Mouse (Mus musculus): ENCODE measurements at regions not wholly inside any gene's neighbourhood (a gene's known extent, or its start where the extent isn't known, plus 50 kb on each side); places are given as distances from the start of the nearest gene placed in this dataset.

GRCm38 (mm10) chr7:145102692-145103091, 105.2 kb downstream of the 1810010D01Rik start:
- no peak for DNase-seq

DNA sequence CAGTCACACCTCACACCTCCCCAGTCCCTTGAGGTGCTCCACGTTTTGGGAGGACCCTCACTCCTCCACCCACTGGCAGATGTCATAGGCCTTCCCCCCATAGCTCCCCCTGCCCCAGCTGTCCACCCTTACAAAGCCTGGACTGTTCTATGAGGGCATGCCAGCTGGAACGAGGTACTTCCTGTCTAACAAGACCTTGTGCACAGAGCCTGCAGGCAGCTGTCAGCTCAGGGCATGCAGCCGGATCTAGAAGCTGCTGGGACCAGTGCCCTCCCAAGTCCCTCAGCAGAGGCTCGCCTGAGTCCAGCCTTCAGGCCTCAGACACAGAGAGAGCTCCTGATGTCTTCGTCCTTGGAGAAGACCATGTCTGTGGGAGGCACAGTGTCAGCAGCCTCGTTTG, 105.7 kb downstream of the 1810010D01Rik start:
- DNase-seq: peak; percentile 62 to 65

DNA sequence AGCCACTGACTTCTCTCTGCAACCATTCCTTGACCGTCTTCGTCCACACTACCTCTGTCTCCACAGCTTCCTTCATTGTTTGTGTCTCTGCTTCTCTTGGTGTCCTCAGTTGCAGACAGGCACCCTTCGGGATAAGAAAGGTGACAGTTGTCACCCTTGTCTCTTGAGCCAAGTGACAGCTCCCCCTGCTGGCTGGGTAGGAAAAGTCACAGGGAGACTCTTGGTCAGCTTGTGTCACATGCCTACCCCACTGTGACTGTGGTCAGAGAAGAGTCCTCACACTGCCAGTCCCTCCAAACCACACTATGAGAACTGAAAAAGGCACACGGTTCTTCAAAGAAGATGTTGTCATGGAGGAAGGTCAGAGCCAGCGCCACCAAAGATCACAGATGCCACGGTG, 109.6 kb downstream of the 1810010D01Rik start:
- peak; percentile 44 to 66 for DNase-seq

GRCm38 (mm10) chr7:145094134-145094526, 113.8 kb downstream of the 1810010D01Rik start:
- DNase-seq: no peak

DNA sequence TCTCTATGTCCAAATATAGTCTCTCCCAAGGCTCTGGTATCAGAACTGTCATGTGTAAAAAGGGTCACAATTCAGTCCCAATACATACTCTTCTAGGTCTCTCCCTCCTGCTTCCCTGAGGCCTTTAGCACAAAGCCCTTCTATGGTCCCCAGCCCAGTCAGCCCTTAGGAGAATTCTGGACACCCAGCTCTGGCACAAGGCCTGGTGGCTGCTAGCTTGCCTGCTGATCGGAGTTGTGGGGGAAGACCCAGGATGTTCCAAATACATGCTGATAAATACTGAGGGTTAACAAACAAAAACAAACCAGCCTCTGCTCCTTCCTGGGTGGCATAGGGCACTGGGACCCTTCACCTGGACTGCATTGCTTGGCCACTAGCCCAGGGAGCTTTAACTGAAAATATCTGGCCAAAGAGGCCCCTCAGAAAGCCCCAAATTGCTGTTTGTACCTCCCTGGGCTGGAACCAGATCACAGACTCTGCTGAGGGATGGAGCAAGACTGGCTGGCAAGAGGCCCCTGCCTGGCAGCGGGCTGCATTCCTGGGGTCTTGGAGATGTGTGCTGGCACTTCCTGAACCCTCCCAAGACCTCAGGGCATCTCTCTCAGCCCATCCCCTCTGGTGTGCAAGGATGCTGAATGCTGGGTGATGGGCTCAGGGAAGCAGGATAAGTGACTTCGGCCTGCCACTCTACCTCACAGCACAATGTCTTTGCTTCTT, 114.3 kb downstream of the 1810010D01Rik start:
- no peak for DNase-seq

- no peak for DNase-seq
Observed at GRCm38 (mm10) chr7:145092392-145093176, 115.3 kb downstream of the 1810010D01Rik start.

GRCm38 (mm10) chr7:145090849-145091248, 117.1 kb downstream of the 1810010D01Rik start:
- DNase-seq: no peak

GRCm38 (mm10) chr7:145089315-145089721, 118.6 kb downstream of the 1810010D01Rik start:
- no peak for DNase-seq

DNA sequence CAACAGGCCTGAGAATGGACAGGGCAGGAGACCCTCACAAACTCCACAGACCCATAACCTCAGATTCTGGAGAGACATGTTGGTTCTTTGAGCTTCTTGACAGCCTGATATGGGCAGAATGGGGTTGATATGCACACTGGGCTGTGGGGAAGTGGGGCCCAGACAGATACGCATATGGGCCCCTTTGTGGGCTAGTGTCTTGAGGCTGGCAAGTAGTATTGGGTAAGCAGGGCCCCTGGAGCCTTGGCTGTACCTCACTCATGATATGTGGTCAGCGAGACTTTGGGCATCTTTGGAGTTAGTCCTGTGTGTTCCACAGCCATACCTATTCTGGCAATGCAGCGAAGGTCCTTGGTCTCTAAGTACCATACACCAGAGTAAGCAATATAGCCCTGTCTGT, 119.3 kb downstream of the 1810010D01Rik start:
- DNase-seq: no peak

DNA sequence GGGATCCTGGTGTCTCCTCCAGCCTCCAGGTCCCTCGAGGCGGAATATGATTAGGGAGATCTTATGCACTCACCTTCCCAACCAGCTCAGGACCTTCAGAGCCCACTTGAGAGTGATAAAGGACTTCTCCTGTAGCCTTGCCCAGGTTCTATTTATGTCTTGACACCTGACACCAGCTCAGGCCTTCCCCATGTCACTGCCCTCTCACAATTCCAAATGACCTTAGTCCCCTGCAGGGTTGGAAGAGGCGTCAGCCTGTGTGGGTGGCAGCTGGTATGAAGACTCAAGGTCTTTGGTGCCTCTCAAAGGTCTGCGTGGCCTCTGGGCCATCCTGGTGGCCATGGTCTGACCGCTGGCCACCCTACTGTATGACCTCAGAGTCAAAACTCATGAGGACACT, 120.1 kb downstream of the 1810010D01Rik start:
- no peak for DNase-seq

DNA sequence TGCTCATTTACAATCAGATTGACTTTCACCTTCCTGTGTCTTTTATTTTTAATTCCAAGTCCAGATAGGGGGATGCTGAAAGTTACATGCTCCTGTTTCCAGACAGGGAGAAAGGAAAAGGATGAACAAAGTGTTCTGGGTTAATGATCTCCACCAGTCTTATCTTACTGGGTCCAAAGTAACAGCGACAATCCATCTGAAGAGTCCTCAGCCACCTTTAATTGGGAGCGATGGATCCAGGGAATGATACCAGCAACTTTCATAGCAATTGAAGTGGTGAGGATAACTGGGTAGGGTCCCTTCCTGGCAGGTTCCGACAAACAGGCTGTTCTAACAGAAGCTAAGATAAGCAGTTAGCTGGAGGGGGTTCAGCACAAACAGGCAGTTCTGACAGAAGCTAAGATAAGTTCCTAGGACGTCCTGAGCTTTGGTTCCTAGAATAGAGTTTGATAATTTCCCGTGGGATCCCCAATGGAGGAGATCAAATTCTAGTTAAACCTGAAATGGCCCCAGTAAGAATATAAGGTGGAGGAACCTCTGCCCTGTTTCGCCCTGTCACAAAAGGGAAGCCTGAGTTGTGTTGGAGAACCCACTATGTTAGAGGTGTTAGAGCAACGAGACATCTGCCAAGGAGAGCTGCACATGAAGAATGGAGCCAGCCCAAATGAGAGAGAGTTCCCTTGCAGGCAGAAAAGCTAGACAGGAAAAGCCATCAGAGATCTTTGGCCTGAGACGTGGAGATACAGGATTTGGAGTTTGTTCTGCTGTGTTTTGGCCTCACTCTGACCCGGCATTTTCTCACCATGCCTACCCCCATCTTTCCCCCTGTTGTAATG, 124.8 kb downstream of the 1810010D01Rik start:
- DNase-seq: no peak

DNA sequence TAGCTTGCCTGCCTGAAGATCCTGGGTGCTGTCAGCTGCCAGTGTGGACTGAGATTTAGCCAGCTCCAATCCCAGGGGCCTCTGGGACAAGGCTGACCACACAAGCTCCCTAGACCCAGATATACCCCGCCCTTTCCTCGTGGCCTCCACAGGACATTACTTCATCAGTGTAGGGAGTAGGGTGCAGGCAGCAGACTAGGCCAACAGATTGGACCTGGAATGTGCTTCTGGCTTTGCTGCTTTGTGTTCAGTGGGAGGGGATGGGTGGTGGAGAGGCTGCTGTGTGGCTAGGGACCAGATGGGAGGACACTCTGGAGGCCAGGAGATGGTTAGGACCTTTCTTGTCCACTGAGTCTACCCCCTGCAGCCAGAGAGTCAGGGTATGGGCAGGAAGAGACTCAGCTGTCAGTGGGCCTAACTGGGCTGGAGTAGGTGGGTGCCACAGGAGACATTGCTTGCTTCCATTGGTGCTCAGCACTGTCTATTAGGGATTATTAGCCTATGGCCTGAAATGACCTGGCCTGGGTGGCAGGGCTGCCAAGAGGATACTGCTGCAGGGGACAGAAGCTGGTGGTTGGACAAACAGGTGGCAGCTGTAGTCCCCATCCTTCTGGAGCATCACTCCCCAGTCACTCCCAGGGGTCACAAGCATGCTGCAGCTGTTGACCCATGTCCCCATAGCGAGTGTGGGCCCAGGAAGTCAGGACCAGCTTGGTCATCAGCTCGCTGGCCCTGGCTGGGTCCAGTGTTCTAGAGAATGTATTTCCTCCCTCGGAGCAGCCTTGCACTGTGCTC, 132.5 kb upstream of the Ccnd1 start:
- DNase-seq: no peak

- DNase-seq: no peak
Observed at GRCm38 (mm10) chr7:145071533-145071932, 131.8 kb upstream of the Ccnd1 start.

- DNase-seq: no peak
Observed at GRCm38 (mm10) chr7:145067366-145067765, 127.6 kb upstream of the Ccnd1 start.

- no peak for DNase-seq
Observed at GRCm38 (mm10) chr7:145056320-145056719, 116.6 kb upstream of the Ccnd1 start.

DNA sequence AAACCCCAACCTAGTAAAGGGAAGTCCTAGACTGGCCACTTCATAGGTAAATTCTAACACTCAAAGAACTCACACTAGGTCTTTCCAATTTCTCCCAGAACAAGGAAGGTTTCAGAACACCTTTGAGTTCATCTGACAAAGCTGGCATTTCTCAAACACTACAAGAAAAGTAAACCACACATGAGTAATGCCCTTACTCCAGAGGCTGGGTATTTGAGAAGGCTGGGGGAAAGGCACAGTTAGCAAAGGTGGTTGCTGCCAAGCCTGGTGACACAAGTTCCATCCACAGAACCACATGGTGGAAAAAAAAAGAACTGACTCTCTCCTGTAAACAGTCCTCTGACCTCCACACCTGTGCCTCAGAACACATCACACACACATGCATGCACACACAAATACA, 111.9 kb upstream of the Ccnd1 start:
- no peak for DNase-seq

- no peak for DNase-seq
Observed at GRCm38 (mm10) chr7:145050729-145051128, 111.0 kb upstream of the Ccnd1 start.

DNA sequence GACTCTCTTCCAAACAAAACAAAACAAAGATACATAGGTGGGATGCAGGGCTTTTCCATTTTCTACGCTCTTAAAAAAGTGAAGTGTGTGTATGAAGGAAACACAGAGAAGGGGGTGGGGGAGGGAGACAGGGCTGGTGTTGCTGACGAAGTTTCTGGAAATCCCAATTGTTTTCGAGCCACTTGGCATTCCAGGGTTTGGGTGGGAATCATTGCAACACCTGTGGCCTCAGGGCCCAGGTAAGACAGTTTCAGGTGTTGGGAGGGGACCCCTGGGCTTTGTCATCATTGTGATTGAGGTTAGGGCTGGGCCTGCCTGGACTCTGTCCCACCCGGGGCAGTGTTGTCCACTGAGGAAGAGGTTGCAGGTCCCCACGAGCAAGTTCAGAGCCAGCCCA, 108.8 kb upstream of the Ccnd1 start:
- DNase-seq: no peak

DNA sequence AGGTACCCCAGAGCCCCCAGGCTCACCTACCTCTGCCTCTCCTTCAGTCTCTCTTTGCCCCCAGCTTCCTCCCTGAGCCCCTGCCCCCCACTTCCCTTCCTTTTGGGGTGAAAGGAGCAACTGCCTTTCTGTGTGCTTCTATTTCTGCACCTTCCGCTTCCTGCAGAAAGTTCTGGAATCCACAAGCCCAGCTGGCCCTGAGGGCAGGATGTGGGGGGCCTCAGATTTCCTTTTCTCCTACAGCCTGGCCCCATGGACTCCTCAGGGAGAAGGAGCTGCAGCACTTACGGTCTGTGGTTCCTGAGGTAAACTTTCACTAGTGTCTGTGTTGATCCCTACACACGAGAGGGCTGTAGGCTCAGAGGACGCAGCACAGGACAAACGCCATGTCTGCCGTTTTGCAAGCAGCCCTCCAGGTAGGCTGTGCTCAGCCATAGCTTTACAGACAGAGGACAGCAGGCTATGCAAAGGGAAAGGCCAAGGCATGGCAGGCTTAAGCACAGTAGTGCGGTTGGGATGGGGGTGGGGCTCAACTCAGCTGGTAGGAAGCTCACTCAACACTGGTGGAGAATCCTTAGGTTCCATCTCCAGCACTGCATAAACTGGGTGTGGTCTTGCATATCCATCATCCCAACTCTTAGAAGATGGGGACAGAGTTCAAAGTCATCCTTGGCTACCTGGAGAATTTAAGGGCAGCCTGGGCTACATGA, 108.2 kb upstream of the Ccnd1 start:
- peak; percentile 26 to 39 for DNase-seq

DNA sequence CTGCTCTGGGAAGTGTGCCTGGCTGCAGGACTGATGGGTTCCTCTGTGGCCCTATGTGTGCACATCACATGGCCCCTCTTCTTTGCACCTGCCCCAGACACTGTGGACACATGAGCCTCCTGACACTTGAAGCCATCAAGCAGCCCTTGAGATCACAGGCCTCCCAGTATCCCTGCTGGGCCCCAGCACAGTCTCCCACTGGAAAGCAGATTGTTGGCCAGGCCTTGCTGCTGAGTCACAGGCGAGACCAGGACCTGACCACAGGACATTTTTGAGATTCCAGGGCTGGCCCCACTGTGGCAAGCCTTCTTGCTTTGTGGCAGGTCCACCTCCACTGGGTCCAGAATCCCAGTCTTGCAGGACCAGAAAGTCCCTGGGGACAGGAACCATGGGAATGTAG, 105.5 kb upstream of the Ccnd1 start:
- DNase-seq: no peak

GRCm38 (mm10) chr7:145043455-145044149, 103.9 kb upstream of the Ccnd1 start:
- no peak for DNase-seq

Measured in adrenal gland, postnatal 36 days (tissue).